Mouse (Mus musculus) heart, postnatal 10 days (tissue): ENCODE measurements at regions not wholly inside any gene's neighbourhood (a gene's known extent, or its start where the extent isn't known, plus 50 kb on each side); places are given as distances from the start of the nearest gene placed in this dataset.
A peak's percentile ranks its signal among the peaks of the same experiment; 100 is the strongest.

ENCODE experiments used
- DNase-seq, 2 experiments: peaks; one replicate each; pipeline ENCODE4 v3.0.0; 2021
- intact Hi-C: fragments of 180-260 bp; cut with DNase I; formaldehyde crosslinking; loops from one replicate; pipeline ENCODE4 v1.15.1; 2025

- peak; percentile 44 to 53 for DNase-seq
- intact Hi-C loops = no loop called here
These were observed 68.8 kb upstream of the Galnt17 start for GRCm38 (mm10) chr5:131377136-131377535.

GRCm38 (mm10) chr5:131371341-131372134 lies 63.2 kb upstream of the Galnt17 start:
- DNase-seq = peak; percentile 54 to 64
- intact Hi-C loops = no loop called here

- intact Hi-C loops = no loop called here
- DNase-seq = peak; percentile 21 to 22
These were observed 59.2 kb upstream of the Galnt17 start for GRCm38 (mm10) chr5:131367461-131367860.

GRCm38 (mm10) chr5:131359831-131360230 lies 51.5 kb upstream of the Galnt17 start:
- intact Hi-C loops = no loop called here
- no peak for DNase-seq
